Mouse (Mus musculus) left cerebral cortex, adult 8-10 months (tissue): ENCODE data around the gene Mocs2. TPM values are rescaled to one million over a fixed set of nuclear protein-coding genes. Genes with fewer than 3 reads are reported as not detected.

Experiments used
- DNase-seq, 2 experiments: peaks; one replicate each; pipeline ENCODE4 v3.0.0; 2022; ENCODE audit warnings: low spot score in 2 of 2
- total RNA-seq, 4 experiments: library from RNA; stranded (reverse); gene quantifications; 2 replicates each; pipeline ENCODE4 v1.2.4; 2022

Mocs2 gene
- total RNA-seq, 4 experiments from 2014 or later: 69.5 to 96.8 (median 80.7) TPM

DNA sequence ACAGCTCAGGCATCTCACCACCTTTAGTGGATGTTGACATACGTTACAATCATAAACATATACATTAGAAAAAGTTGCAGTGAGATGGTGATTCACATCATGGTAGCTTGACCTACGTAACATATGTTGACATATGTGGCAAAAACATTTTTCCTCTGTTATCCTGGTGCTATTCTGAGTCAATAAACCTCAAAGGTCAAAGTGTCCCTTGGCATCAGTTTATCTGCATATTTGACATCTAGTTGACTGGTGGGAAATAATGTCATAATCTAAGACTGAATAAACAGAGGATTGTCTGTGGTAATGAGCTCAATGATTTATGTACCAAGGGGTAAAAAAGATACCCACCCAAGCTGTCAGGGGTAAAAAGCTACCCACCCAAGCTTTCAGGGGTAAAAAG lies 35.1 kb downstream of the Mocs2 start:
- DNase-seq: no peak

DNA sequence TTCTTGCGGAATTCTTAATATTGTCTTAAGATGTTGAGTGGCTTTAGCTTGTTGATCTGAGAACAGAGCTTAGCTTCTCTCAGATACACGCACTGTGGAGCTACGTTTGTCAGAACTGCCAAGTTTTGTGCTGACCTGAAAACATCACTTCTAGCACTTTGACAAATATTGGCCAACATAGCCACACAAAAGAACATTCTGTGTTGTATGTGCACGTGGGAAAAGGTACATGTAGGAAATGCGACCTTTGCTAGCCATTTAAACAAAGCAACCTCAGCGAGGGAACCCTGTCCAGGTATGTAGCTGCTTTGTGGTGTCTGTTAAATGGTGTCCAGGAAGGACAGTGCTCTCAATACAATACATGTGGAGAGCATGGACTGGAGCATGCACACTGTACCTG lies 36.0 kb downstream of the Mocs2 start:
- no peak for DNase-seq

DNA sequence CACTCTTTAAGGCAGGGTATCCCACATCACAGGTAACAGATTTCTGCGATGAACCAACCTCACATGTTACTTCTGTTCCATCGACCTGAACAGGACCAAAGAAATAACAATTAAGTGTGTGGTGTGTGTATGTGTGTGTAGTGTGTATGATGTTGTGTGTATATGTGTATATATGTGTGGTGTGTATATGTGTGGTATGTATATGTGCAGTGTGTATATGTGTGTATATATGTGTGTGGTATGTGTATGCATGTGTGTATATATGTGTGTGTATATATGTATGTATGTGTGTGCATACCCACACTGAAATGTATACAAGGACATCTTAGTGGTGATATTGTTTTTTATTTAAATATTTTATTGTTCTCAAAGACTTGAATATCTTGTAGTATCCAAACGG lies 36.4 kb downstream of the Mocs2 start:
- no peak for DNase-seq

DNA sequence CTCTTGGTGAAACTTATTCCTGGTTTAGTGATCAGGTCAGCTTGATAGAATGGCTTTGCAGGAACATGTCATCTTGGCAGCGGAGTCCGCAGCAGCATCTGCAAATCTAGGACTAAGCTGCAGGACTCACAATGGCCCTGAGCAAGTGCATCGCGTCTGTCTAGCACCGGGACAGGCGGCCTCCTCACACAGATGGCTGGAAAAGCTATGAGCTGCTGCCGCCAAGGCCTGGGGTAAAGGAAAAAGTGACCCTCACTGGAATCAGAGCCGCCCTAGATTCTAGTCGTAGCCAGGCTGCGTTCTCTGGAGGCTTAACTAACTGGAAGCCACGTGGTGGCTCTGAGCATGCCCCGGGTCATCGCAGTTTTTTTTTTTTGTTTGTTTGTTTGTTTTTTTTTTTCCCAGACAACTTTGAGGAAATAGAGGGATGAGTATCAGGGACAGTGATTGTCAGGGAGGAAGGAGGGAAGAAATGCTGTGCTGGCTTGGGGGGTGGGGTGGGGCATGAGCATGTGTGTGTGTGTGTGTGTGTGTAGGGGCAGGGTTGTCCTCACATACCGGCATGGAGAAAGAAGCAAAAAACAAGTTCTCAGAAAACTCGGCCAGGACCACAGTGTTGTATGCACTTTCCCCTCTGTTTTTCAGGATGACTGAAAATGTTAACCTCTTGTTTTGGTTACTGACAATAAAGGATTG lies 37.7 kb downstream of the Mocs2 start:
- no peak for DNase-seq

DNA sequence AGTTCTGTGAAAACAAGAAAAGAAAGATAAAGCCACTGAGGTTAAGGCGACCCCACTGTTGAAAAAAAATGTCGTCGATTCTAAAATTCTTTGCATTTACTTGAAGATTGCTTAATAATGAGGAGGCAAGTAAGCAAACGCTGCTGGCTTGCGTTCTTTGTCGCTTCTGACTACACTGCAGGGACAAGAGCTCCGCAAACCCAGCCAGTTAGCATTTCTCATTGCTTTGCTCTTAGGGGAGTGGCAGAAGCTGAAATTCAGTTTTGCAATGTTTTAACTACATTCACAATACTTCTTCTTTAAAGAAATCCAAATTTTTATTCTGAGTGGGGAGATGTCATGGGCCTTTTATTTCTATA lies 38.2 kb downstream of the Mocs2 start:
- DNase-seq: no peak

DNA sequence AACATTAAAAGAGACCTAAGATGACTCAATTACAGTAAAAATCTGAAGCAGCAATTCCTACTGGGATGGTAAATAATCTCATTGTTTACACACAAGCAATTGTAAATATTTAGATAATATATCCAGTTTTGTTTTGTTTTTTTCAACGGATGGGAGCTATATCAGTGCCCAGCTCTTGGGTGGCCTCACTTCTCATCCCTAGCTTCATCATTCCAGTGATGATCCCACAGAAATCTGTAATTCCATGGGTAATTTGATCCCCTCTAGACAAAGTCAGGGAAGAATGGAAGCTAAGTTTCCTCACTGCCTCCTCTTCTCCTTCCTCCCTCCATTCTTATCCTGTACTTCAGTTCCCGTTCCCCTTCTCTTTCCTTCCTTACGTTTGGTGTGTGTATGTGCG lies 39.5 kb downstream of the Mocs2 start:
- DNase-seq: no peak

DNA sequence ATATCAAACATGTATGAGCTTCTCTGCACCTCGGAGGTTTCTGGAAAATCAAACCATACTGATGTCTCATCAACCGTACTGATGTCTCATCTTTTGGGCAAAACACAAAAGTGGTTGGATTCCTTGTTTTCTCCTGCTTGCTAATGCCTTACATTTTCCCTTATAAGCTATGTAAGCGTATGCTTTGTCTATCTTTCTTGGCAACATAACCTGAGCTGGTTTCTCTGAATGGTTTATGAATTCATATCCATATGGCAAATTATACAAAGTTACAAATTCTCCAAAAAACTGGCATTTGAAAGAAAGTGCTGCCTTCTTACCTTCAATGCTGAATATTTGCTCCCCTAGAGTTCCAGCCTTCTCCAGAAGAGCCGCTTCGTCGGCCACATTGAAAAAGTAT lies 56.7 kb downstream of the Mocs2 start:
- DNase-seq: no peak

DNA sequence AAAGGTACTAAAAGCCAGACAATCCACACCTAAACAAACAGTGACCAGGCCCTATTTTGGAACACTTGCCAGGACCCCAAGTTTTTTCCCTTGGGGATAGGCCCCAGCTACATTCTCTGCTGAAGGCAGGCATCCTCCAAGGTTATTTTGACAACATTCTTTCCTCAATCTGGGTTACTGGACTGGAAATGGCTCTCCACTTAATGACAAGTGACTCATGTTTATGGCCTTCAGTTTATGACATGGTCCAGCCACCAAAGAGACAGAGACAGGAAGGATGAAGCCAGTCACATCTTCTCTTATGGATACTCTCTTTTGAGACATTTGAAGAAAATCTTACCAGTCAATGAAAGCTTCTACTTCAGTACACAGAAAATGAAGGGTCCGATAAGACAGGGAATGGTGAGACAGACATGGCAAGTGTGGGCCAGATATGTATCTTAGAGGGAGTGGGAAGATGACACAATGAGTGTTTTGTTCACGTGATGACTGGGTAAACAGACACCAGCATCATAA lies 58.0 kb downstream of the Mocs2 start:
- no peak for DNase-seq

DNA sequence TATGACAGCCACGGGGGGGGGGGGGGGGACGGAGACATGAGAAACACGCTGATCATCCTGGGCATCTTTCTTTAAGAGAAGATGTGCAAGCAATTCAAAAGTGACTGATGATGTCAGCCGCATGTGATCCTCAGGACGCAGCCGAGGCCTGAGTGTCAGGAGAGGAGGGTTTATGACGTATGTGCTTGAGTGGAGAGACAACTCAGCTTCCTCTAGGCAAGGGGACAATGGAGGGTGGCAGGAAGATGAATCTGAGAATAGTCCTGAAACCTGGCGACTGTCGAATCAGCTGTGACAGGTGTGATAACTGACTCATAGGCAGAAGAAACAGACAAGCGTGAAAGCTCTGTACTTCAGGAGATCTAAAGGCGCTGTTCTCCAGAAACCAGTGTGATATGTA lies 60.6 kb downstream of the Mocs2 start:
- DNase-seq: no peak

Other genes with a start within 250 kb of the Mocs2 start
- gene Itga2, start 113.9 kb downstream of the Mocs2 start, total RNA-seq: under 1 TPM; 0.04 to 0.35 (median 0.18) TPM